Mouse (Mus musculus) ES-Bruce4 (cell line): ENCODE results near the gene Insyn1.

Source experiments
- CTCF ChIP-seq: IDR thresholded peaks from one replicate; pipeline ENCODE4 v1.8.1; 2011; ENCODE audit warnings: low read depth, low read length
- POLR2A ChIP-seq: IDR thresholded peaks from one replicate; pipeline ENCODE4 v1.8.1; 2011; ENCODE audit warnings: low read length; ENCODE audit not compliant: insufficient read depth

DNA sequence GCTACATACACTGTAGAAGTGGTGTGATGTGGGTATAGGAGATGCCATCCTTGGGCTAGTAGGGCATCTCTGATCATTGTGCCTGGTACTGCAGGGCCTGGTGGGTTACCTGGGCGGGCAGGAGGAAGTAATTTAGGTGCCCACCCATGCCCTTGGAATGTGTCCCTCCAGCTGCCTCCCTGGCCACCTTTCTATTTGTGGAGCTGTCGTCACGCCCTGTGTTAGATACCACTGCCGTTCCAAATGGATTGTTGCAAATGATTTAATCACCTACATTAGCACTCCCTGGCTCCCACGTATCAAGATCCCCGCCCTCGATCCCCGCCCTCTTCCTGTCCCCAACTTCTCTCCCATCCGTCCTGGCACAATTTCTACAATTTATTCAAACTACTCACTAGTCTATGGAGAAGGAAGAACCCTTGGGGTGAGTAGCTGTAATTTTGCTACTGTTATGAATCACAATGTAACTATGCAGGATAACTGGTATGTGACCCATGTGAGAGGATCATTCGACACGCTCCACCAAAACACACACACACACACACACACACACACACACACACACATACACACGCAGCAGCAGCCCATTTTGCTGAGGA, 40.3 kb upstream of the Insyn1 start:
- TF ChIP-seq POLR2A (no peak), CTCF (no peak)
